Mouse (Mus musculus) kidney, postnatal 14 days (tissue): ENCODE results near the gene Epb41.

Source experiments
- DNase-seq: peaks from one replicate; pipeline ENCODE4 v3.0.0; 2022; ENCODE audit warnings: mixed read lengths

Gene Epb41

DNA sequence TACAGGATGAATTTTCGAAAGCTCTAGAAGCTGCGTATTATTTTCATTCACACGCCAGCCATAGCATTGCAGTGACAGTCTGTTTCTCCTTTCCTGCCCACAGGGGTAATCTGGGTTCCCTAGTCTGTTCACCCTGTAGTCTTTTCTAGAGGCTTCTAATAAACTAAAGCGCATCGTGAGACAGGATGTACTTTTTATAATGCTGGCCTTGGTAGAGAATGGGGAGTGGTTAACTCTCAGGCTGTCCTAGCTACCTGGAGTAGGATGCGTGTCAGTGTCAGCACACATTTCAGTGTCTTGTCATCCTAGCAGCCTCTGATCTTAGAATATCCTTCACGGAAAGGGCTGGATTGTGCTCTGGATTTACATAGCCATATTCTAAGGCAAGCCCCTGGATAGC is 193.8 kb downstream of the Epb41 start:
- DNase-seq, result no peak

DNA sequence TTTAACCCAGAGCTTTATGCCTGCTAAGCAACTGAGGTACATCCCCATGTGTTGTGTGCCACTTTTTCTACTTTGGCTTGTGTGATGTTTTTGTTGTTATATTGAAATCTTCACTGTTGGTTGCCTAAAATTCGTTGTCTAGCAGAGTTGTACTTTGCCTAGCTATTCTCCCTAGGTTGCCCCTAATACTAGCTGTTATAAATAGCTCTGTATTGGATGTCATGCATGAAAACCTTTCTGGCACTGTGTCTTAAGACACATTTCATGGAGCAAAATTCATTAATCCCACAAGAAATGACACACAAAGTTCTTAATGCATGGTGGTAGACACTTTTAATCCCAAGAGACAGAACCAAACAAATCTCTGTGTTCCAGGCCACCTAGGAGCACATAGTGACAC is 195.4 kb downstream of the Epb41 start:
- no peak for DNase-seq

DNA sequence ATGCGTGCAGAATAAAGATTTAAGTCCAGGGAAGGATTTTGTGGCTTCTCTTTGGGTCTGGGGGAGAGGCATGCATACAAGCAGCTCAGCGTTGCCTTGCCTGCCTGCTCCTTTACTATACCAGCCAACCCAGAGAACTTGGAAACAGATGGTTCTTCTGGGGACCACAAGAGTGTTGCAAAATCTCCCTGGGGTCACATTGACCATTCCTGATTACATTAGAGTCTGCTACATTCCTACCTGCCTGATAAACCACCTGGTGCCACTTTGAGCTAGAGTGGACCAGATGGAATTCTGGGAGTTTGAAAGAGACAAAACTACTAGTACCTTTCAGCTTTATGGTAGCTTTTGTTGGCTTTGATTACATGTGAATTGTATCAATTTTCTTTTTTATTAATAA is 198.3 kb downstream of the Epb41 start:
- DNase-seq, result no peak

DNA sequence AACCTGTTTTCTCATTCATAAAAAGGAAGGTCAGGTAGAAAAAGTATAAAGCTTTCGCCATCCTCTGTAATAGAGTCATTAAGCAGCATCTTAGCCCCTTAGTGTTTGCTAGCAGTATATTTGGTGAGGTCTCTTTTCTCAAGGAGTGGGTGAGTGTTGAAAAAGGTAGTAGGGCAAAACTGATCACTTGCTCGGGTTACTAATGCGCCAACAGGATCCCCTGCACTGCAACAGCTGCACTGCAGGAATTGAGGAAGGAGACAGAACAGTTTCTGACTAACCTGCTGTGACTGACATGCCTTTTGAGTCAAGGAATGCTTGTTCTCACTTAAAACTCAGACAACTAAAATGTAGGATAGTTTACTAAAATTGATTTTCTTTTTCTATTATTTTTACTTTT is 199.9 kb downstream of the Epb41 start:
- no peak for DNase-seq

DNA sequence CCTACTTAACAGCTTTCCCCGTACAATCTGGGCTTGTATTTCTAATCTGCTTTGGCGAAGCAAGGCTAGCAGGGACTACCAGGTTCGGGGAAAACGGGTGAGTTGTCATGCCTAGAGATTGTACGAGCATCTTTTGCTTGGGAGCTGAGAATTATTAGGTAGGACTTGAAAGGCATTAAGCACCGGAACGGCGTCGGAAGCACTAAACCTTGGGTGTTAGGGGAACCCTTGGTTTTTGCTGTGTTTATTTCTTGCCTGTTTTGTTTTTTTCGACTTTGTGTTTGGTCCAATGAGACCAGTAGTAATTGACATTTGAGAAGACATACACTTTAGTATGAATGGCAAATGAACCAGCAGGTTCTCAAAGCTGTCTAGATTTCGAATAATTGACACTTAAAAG is 200.6 kb downstream of the Epb41 start:
- DNase-seq, result no peak

DNA sequence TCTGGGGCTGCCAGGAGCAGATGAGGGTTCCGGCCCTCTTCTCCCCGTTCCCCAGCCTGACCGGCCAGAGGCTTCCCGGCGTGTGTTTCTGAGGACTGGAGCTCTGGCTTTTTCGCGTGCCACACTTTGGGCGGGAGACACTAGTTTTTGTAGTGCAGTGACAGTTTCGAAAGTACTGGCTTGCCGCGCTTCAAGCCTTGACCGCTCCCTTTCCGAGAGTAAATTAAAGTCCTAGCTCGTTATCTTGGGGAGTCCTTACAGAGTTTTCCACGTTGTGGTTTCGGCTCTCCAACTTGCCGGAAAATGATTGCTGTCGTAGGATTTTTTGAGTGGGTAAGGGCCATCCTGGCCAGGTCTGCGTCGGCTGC is 201.0 kb downstream of the Epb41 start:
- no peak for DNase-seq
